Mouse (Mus musculus): Measurements from ENCODE around the gene Mark1.

Mark1 gene

DNA sequence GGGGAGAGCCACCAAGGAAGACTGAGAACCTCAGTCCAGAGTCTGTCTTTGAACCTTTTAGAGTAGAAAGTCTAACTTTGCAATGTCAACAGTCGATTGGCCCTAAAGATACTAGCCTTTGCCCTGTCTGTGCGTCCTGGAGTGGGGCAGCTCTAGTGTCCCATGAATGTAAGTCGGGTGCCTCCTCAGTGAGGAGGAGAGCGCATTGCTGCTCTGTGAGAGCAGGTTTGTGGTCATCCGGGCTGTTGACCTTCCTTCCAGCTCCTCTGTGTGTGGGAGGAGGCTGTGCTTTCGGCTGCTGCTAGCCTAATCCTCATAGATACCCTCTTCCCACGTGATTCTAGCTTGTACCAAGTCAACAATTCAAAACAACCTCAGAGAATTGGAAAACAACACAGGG lies 148.2 kb downstream of the Mark1 start:
- no peak for DNase-seq

DNA sequence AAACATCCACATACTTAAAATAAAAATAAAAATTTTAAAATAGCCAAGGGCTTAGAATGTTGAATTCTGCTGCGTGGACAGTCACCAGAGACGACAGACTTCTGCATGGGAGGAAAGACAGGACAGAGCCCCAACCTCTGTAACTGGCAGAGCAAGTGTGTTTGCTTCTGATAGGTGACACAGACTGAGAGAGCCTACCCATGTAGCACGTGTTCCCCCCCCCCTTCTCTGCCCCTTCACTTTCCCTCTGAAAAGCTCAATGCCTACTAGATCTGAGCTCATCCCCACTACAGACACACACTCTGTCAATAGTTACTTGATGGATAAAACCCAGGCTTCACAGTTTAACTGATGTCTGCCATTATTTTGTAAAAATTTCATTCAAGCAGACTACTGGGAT lies 152.4 kb downstream of the Mark1 start:
- no peak for DNase-seq
